Mouse (Mus musculus) monocyte, adult 2 months (primary cell): ENCODE measurements around the gene Gpc6.

Source experiments
- DNase-seq, 2 experiments: peaks; one replicate each; pipeline ENCODE4 v3.0.0; 2022; ENCODE audit warnings: low spot score in 2 of 2, low read depth in 1 of 2

Gpc6 gene

DNA sequence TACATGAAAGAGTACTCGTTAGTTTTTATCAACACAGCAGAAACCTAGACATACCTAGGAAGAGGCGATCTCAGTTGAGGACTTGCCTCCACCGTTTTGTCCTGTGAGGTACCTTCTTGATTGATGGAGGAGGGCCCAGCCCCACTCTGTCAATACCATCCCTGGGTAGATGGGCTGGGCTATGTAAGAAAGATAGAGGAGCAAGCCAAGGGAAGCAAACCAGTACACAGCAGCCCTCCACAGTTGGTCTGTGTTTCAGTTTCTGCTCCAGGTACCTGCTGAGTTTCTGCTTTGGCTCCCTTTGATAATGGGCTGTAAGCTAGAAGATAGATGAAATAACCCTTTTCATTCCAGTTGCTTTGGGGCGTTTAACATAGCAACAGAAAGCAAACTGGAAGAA is 916.1 kb downstream of the Gpc6 start:
- no peak for DNase-seq

DNA sequence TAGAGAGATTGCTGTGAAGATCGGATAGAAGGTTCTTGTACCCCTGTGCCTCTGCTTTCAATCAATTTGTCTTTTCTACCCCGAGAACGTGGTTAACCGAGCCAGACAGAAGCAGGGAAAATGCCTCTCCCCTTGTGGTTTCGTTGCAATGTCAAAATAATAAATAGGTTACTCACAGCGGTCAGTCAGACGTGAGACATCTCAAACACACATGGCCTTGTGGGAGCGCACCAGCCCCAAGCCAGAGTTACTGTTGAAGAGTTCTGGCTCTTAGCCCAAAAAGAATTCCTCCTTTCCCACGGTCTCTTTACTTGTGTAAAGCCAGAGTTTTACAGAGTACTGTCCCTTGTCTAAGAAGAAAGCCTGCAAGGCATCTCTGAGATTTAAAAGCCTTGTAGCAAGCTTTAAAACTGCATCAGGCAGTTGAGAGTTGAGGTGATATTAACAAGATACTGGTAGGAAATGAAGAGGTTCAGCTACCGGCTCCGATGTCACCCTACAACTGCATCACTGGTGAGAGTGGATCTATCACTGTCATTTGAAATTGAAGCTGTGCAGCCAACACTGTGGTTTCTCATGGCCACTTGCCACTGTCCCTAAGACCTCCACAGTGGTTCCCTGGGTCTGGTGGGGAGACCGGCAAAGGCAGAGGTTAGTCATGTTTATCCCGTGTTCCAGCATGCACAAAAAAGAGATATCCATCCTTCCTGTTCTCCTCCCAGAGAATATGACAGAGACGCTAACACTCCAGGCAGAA is 916.9 kb downstream of the Gpc6 start:
- no peak for DNase-seq

DNA sequence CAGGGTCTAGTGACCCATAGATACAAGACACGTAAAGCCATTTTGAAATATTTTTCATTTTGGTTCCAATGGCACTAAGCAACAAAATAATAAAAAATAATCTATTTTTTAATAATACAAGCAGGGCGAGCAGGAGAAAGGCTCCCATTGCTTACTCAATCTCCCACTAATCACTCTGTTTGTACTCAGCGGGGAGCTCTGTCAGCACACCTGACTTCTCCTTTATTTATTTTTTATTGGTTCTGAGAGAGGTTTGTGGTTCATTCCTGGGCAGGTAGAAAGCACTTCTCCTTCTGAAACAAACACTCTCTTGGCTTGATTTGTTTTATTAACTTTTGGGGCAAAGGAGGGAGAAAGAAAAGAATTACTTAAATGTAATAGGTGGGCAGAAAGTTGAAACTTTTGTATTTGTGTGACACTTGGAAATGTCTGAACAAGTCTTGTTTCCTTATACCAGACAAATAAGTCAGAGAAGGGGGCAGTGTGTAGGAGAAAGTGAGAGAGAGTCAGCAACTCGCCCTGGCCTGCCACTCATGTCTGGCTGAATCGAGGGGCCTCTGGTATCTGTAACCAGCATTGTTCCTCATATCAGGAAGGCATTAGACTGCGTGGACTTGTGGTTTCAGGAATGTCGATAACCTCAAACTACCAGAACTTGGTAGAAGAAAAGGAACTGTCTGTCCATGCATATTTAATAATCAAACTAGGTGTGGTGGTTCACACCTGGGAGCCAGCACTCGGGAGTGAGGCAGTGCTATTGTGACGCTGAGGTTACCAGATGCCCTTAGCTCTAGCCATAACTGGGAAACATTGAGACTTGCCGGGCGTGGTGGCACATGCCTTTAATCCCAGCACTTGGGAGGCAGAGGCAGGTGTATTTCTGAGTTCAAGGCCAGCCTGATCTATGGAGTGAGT is 924.7 kb downstream of the Gpc6 start:
- no peak for DNase-seq

- DNase-seq: no peak
These were observed 927.2 kb downstream of the Gpc6 start for GRCm38 (mm10) chr14:117852266-117852665.

- DNase-seq: no peak
These were observed 927.7 kb downstream of the Gpc6 start for GRCm38 (mm10) chr14:117852842-117853241.

- no peak for DNase-seq
These were observed 929.4 kb downstream of the Gpc6 start for GRCm38 (mm10) chr14:117854498-117854897.

- no peak for DNase-seq
These were observed 946.2 kb downstream of the Gpc6 start for GRCm38 (mm10) chr14:117871268-117871667.

GRCm38 (mm10) chr14:117879313-117879712 is 954.2 kb downstream of the Gpc6 start:
- DNase-seq: no peak

GRCm38 (mm10) chr14:117881112-117881511 is 956.0 kb downstream of the Gpc6 start:
- no peak for DNase-seq

DNA sequence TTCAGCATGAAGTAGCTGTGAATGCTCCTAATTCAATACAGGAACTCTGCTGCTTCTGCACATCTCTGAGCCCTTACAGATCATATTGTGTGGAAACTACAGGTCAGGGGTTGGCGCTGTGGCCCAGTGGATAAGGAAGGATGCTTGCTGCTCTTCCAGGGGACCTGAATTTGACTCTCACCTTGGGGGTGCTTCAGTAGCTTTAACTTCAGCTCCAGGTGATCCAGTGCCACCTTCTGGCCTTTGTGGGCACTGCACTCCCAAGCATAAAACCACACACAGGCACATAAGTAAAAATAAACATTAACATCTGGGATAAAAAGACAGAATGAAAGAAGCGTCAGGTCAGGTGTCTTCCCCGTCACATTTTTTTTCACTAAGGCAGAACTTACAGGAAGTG is 957.1 kb downstream of the Gpc6 start:
- DNase-seq: no peak

DNA sequence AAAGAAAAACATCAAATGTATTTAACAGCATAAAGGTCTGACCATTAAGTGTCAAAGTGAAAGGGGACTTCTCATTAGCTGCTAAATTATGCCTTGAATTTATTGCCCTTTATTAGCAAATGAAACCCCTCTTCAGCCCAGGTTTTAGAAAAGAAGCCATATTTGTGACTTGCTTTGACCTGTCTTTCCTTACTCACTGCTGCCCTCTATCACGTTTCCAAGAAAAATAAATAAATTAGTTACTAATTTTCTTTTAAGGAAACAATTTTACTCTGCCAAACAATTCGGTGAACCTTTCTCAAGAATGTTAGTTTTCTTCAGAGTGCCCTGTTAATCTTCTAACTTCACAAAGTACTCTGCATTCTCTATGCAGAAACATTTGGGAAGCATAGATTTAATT is 964.5 kb downstream of the Gpc6 start:
- no peak for DNase-seq

- no peak for DNase-seq
These were observed 966.3 kb downstream of the Gpc6 start for GRCm38 (mm10) chr14:117891426-117891825.

DNA sequence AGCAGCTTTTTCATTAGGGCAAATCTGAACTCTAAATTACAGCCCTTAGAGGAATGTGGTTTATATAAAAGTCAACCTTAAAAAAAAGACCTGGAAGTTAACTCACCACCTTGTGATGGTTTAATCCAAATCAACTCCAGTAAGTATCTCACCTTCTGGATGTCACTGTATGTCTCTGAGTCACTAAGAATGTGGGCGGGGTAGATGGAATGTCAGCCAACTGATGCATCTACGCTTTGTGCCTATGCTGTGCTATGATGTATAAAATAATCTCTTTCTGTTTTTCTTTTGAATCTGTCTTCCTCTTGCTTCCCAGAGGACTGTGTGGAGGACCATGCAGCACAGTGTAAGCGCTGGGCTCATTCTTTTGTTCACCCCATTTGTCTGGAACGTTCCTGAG is 966.9 kb downstream of the Gpc6 start:
- DNase-seq: no peak

- no peak for DNase-seq
These were observed 969.9 kb downstream of the Gpc6 start for GRCm38 (mm10) chr14:117894869-117895538.

GRCm38 (mm10) chr14:117895539-117895912 is 970.4 kb downstream of the Gpc6 start:
- no peak for DNase-seq

GRCm38 (mm10) chr14:117904300-117904699 is 979.2 kb downstream of the Gpc6 start:
- no peak for DNase-seq

GRCm38 (mm10) chr14:117905701-117906100 is 980.6 kb downstream of the Gpc6 start:
- DNase-seq: no peak

DNA sequence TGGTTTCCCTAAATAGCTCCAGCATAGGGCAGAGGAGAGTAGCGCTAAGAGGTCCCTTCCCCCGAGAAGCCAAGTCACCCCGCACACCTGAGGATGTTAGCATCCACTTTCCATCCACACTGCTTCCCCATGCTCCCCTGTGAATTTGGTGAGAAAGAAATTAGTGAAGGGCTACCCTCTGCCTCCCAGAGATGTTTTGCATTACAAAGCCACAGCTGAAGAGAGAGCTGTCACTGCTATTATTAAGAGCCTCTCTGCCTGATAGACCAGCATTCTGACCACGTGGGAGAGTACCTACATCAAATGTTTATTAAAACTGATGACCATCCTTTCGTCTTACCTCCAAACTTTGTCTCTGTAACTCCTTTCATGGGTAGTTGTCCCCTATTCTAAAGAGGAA is 981.2 kb downstream of the Gpc6 start:
- DNase-seq: no peak

GRCm38 (mm10) chr14:117908231-117908920 is 983.3 kb downstream of the Gpc6 start:
- no peak for DNase-seq

- DNase-seq: no peak
These were observed 983.9 kb downstream of the Gpc6 start for GRCm38 (mm10) chr14:117909046-117909445.

DNA sequence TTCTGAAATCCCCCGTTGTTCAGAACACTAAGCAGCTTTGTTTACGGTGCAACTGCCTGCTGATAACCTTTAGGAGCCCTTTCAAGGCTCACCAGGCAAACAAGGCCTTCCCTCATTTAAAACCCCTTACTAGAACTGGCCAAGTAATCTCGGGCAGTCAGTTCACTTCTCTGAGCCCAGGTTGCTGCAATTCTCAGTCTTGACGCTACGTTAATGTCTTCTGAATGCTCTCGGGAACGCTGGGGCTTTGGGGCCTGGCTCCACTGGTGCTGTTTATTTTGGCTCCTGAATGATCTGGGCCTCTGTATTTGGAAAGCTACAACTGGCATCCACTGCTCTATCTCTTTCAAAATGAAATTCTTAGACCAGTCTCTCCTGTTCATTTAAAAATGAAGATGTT is 985.2 kb downstream of the Gpc6 start:
- DNase-seq: no peak
